Mouse (Mus musculus) testis, adult 2 months (tissue): ENCODE measurements around the gene Cacng7. TPM values are rescaled to one million over a fixed set of nuclear protein-coding genes. Genes with fewer than 3 reads are reported as not detected.
"Not testable (repeated sequence)": the region's sequence is repeated elsewhere in the genome, so short reads cannot be mapped to it uniquely, and the experiment has no call there.

Source experiments
- H3K27ac ChIP-seq: fragments of 200-500 bp; 2 replicates; pipeline ENCODE4 v1.5.1; 2012; ENCODE audit warnings: low read depth, low read length; ENCODE audit not compliant: control insufficient read depth, insufficient read depth
- H3K27me3 ChIP-seq: fragments of 200-500 bp; 2 replicates; pipeline ENCODE4 v1.6.1; 2012; ENCODE audit warnings: mild to moderate bottlenecking, low read length, moderate library complexity; ENCODE audit not compliant: control insufficient read depth, insufficient read depth
- H3K36me3 ChIP-seq: fragments of 200-500 bp; 2 replicates; pipeline ENCODE4 v1.6.1; 2012; ENCODE audit warnings: mild to moderate bottlenecking, low read length; ENCODE audit not compliant: control insufficient read depth, insufficient read depth
- H3K4me1 ChIP-seq: fragments of 200-500 bp; 2 replicates; pipeline ENCODE4 v1.6.1; 2012; ENCODE audit warnings: low read length; ENCODE audit not compliant: control insufficient read depth, insufficient read depth
- H3K4me3 ChIP-seq: fragments of 200-500 bp; 2 replicates; pipeline ENCODE4 v1.5.1; 2012; ENCODE audit warnings: low read depth, mild to moderate bottlenecking, low read length, moderate library complexity, mixed read lengths; ENCODE audit not compliant: control insufficient read depth
- CTCF ChIP-seq: fragments of 200-500 bp; IDR thresholded peaks from 2 replicates; pipeline ENCODE4 v1.5.1; 2012; ENCODE audit warnings: low read depth, mild to moderate bottlenecking, inconsistent platforms, low read length, moderate library complexity; ENCODE audit not compliant: control insufficient read depth, insufficient read depth, insufficient replicate concordance
- POLR2A ChIP-seq: fragments of 200-500 bp; IDR thresholded peaks from 2 replicates; pipeline ENCODE4 v1.6.1; 2012; ENCODE audit warnings: low read depth, mild to moderate bottlenecking, inconsistent platforms, low read length, moderate library complexity; ENCODE audit not compliant: control insufficient read depth
- polyA plus RNA-seq: library from polyadenylated mRNA; depleted of rRNA; stranded (reverse); fragments of >200 nt; gene quantifications from 2 replicates; pipeline ENCODE4 v1.2.3, GENCODE M21; 2012

Cacng7 gene
- polyA plus RNA-seq, 1 experiment: 1.9 TPM

DNA sequence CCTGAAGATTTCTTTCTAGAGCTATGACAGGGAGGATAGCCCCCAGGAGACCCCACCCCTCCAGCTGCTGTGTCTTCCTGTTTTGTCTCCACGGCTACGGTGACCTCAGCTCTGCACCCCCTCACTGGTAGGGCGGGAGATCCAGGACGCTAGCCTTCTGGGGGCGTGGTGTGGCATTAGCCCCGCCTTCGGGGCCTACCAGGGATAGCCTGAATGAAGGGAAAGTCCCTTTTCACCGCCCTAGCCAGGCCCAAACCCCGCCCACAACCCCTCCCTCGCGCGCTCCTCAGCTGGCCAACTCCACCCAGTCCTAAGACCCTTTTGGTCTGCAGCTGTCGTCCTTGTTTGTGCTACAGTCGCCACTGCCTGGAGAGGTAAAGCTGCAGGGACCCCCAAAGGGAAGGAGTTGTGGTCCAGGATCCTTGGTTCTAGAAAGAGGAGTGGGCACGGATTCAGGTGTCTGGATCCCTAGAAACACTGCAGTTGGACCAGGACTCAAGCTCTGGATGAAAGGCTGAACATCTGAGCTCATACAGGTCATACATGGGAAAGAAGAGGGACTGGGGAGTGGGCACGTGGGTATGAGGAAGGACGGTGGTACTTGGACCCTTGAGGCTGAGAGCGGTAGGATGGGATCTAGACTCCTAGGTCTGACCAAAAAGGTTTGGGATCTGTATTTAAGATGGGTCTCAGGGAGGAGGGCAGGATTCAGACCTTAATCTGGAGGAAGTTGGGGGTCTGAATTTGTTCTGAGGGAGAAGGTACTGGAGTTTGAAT lies 42.3 kb upstream of the Cacng7 start:
- peak overlapping the region; percentile 83 for H3K4me3 ChIP-seq
- peaks cover 21% of the 10 kb centered on the region for H3K4me1 ChIP-seq
- H3K36me3 ChIP-seq: no peaks in the 10 kb centered on the region
- H3K27ac ChIP-seq: peak overlapping the region; percentile 71
- no peaks in the 10 kb centered on the region for H3K27me3 ChIP-seq
- no peak for TF ChIP-seq CTCF

DNA sequence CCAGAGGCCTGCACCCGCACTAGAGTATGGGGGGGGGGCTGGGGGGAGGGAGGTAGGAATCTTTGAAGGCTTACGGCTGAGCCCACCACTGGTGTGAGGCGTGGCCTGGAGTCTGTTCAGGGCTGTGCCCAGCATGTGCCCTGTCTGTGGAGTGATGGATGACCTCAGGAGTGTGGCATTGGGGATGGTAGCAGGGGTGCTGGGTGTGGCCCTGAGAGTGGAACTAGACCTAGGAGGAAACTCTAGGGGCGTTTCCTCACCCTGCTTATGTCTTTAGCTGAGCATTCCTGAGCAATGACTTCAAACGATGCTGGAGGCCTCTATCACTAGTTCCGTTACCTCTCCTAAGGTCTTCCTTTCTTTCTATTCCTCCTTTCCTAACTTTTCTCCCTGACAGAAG lies 41.6 kb upstream of the Cacng7 start:
- Histone ChIP-seq H3K4me3 (peak overlapping the region; percentile 83), H3K27me3 (no peaks in the 10 kb centered on the region), H3K4me1 (peaks cover 21% of the 10 kb centered on the region), H3K27ac (no peak overlapping the region), H3K36me3 (no peaks in the 10 kb centered on the region)
- TF ChIP-seq CTCF: no peak
- no peak for TF ChIP-seq POLR2A

DNA sequence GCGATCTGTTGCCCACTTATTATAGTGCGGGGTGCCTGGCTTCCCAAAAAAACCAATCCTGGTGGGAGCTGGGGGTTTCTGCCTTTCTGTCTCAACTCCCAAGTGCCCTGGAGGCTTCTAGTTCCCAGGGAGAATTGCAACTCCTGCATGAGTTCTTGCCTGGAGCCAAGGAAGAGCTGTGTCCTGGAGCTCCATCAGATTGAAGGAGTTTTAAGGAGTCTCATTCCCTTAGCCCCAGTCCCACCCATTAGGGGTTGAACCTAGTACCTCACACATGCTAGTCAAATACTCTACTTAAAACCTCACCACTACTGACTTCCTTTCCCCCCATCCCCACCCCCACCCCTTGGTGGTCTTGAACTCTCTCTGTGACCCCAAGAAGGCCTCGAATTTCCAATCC lies 41.0 kb upstream of the Cacng7 start:
- TF ChIP-seq POLR2A (no peak), CTCF (no peak)
- H3K27ac ChIP-seq: no peak overlapping the region
- peak overlapping the region; percentile 28 for H3K4me3 ChIP-seq

DNA sequence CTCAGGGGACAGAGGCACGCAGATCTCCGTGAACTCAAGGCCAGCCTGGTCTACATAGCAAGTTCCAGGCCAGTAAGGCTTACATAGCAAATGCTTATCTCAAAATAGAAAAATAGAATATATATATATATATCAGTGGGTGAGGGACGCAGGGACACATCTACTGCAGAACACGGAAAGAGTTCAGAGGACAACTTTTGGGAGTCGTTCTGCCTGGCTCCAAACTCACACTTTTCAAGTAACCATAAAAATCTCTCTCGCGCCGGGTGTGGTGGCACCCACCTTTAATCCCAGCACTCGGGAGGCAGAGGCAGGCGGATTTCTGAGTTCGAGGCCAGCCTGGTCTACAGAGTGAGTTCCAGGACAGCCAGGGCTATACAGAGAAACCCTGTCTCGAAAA lies 40.5 kb upstream of the Cacng7 start:
- H3K27ac ChIP-seq, H3K36me3 ChIP-seq, H3K27me3 ChIP-seq: not testable (repeated sequence)
- H3K4me1 ChIP-seq: peaks cover 21% of the 10 kb centered on the region
- H3K4me3 ChIP-seq: peak overlapping the region; percentile 30; the same call in 1 of the 2 replicates

More for the DNA sequence above, 41.0 kb upstream of the Cacng7 start:
- peaks cover 21% of the 10 kb centered on the region for H3K4me1 ChIP-seq
- no peaks in the 10 kb centered on the region for H3K36me3 ChIP-seq
- H3K27me3 ChIP-seq: no peaks in the 10 kb centered on the region

- H3K27me3 ChIP-seq: no peaks in the 10 kb centered on the region
- no peak overlapping the region for H3K27ac ChIP-seq
- TF ChIP-seq POLR2A: no peak
- TF ChIP-seq CTCF: no peak
- peak overlapping the region; percentile 67 for H3K4me3 ChIP-seq
- peaks cover 21% of the 10 kb centered on the region for H3K4me1 ChIP-seq
- H3K36me3 ChIP-seq: no peaks in the 10 kb centered on the region
Measured at GRCm38 (mm10) chr7:3292791-3293190, 40.0 kb upstream of the Cacng7 start.

DNA sequence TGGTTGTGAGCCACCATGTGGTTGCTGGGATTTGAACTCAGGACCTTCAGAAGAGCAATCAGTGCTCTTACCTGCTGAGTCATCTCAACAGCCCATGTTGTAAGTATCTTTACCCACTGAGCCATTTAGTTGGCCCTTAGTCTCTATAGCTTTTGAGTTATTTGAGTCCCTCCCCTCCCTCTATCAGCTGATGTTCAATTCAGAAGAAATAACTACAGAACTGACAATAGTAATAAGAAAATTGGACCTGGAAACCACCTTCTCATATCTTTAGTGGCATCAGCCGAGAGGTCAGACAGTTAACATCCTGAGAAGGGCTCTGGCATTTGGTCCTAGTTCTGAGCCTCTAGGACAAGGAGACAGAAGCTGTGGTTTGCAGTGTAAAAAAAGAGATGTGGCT lies 38.0 kb upstream of the Cacng7 start:
- TF ChIP-seq CTCF: no peak
- TF ChIP-seq POLR2A: no peak
- Histone ChIP-seq H3K27ac (no peak overlapping the region), H3K36me3 (no peaks in the 10 kb centered on the region), H3K4me1 (peaks cover 12% of the 10 kb centered on the region), H3K4me3 (no peak overlapping the region), H3K27me3 (no peaks in the 10 kb centered on the region)

DNA sequence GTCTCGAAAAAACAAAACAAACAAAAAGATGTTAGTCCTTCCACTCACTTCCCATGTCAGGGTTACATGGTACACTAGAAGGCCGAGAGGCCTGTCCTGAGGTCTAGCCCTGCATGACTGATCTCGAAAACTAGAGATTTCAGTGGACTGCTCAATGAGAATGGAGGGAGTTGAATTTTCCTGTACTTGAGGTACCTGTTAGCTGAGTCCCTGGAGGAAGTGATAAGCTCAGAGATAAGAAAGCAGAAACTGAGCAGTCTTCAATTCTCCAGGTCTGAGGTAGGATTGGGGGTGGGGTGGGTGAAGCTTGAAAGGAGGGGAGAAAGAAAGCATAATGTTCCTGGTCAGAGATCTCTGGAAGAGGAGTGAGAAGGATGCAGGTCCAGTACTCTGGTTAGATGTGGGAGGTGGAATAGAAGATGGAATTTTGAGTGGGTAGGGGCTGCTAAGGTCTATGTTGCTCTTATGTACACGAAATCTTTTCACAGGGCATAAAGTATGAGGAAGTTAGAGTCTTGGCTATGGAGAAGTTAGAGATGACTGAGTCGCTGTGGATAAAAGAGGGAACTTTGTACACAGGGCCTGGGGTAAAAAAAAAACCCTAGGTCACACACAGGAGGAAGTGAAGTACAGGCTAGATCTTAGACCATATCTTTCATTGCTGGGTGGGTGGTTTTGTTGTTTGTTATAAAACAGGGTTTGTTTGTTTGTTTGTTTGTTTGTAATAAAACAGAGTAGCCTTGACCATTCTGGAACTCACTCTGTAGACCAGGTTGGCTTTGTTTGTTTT lies 37.2 kb upstream of the Cacng7 start:
- Histone ChIP-seq H3K27me3 (no peaks in the 10 kb centered on the region), H3K27ac (no peak overlapping the region), H3K4me3 (no peak overlapping the region), H3K4me1 (peaks cover 7% of the 10 kb centered on the region), H3K36me3 (no peaks in the 10 kb centered on the region)
- TF ChIP-seq CTCF (no peak), POLR2A (no peak)
